Mouse (Mus musculus) hindbrain, embryonic 13.5 days (tissue): ENCODE results near the gene St3gal4. TPM values are rescaled to one million over a fixed set of nuclear protein-coding genes. Genes with fewer than 3 reads are reported as not detected.
A peak's percentile ranks its signal among the peaks of the same experiment; 100 is the strongest.

ENCODE experiments used
- ATAC-seq: fragments of 200-750 bp; cut with Nextera tagmentation; 2 replicates; pipeline ENCODE4 v1.8.0; 2017; ENCODE audit warnings: moderate TSS enrichment; ENCODE audit not compliant: low FRiP score
- H3K27ac ChIP-seq: fragments of 300-500 bp; sonication (generic); 2 replicates; pipeline ENCODE4 v1.5.1; 2015; ENCODE audit warnings: inconsistent platforms, mild to moderate bottlenecking, moderate library complexity
- H3K27me3 ChIP-seq: fragments of 300-500 bp; sonication (generic); 2 replicates; pipeline ENCODE4 v1.6.1; 2015; ENCODE audit warnings: mild to moderate bottlenecking, inconsistent platforms
- H3K36me3 ChIP-seq: fragments of 300-500 bp; sonication (generic); 2 replicates; pipeline ENCODE4 v1.6.1; 2015; ENCODE audit warnings: mild to moderate bottlenecking, inconsistent platforms
- H3K4me1 ChIP-seq: fragments of 300-500 bp; sonication (generic); replicated peaks from 2 replicates; pipeline ENCODE4 v1.6.1; 2015; ENCODE audit warnings: inconsistent platforms
- H3K4me2 ChIP-seq: fragments of 300-500 bp; sonication (generic); 2 replicates; pipeline ENCODE4 v1.6.1; 2015; ENCODE audit warnings: inconsistent platforms, mild to moderate bottlenecking, moderate library complexity
- H3K4me3 ChIP-seq: fragments of 300-500 bp; sonication (generic); 2 replicates; pipeline ENCODE4 v1.5.1; 2015; ENCODE audit warnings: mild to moderate bottlenecking, inconsistent platforms
- H3K9ac ChIP-seq: fragments of 300-500 bp; sonication (generic); 2 replicates; pipeline ENCODE4 v1.6.1; 2015; ENCODE audit warnings: mild to moderate bottlenecking, inconsistent platforms
- H3K9me3 ChIP-seq: fragments of 300-500 bp; sonication (generic); 2 replicates; pipeline ENCODE4 v1.6.1; 2016; ENCODE audit warnings: inconsistent platforms
- WGBS: fragments of 180-500 bp; shearing (Covaris S2); methylation state at CpG from one replicate; pipeline ENCODE4 v1.1.7; 2015; 5-methylcytosine and 5-hydroxymethylcytosine counted together
- polyA plus RNA-seq: library from polyadenylated mRNA; unstranded; fragments of >200 nt; fragmentation: Nextera tagmentation; extraction: Ambion mirVana; gene quantifications from 2 replicates; pipeline ENCODE4 v1.2.1, GENCODE M21; 2015

Gene St3gal4
- polyA plus RNA-seq = 9.8 and 11.1 TPM in 2 replicates

GRCm38 (mm10) chr9:35119168-35119567 lies at the start of gene St3gal4:
Gene St3gal4 (minus strand): TSS chr9:35119268.
- no peaks in the 10 kb centered on the region for H3K27me3 ChIP-seq
- no peak within 1 kb of the TSS for H3K4me2 ChIP-seq
- 85% methylated on average over 6 of the region's 6 CpGs for whole genome bisulfite sequencing
- H3K27ac ChIP-seq = no peak within 1 kb of the TSS
- no peaks in the 10 kb centered on the region for H3K9me3 ChIP-seq
- no peak within 1 kb of the TSS for H3K4me3 ChIP-seq
- no peak within 1 kb of the TSS for H3K9ac ChIP-seq
- ATAC-seq = no peak
- peaks cover 22% of the 10 kb centered on the region for H3K4me1 ChIP-seq
- H3K36me3 ChIP-seq = peaks cover 6% of the 10 kb centered on the region

GRCm38 (mm10) chr9:35166798-35167635 lies 47.9 kb upstream of the St3gal4 start:
- ATAC-seq = peak; percentile 57

GRCm38 (mm10) chr9:35166144-35166797 lies 47.2 kb upstream of the St3gal4 start:
- 21% methylated on average over 3 of the region's 3 CpGs for WGBS
- H3K9ac ChIP-seq = peak overlapping the region; percentile 49; the same call in 1 of the 2 replicates
- peaks cover 9% of the 10 kb centered on the region for H3K4me1 ChIP-seq
- H3K27ac ChIP-seq = no peak overlapping the region
- no peak overlapping the region for H3K4me2 ChIP-seq
- H3K36me3 ChIP-seq = peaks cover 23% of the 10 kb centered on the region
- no peaks in the 10 kb centered on the region for H3K27me3 ChIP-seq
- no peak overlapping the region for H3K4me3 ChIP-seq
- ATAC-seq = peak; percentile 67
- no peaks in the 10 kb centered on the region for H3K9me3 ChIP-seq

More at GRCm38 (mm10) chr9:35166798-35167635, 47.9 kb upstream of the St3gal4 start:
- Histone ChIP-seq H3K9ac (peak overlapping the region; percentile 49; the same call in 1 of the 2 replicates), H3K27ac (no peak overlapping the region), H3K36me3 (peaks cover 23% of the 10 kb centered on the region), H3K9me3 (no peaks in the 10 kb centered on the region), H3K27me3 (no peaks in the 10 kb centered on the region), H3K4me1 (peaks cover 9% of the 10 kb centered on the region), H3K4me3 (no peak overlapping the region), H3K4me2 (no peak overlapping the region)
- WGBS = 18% methylated on average over 9 of the region's 9 CpGs

- Histone ChIP-seq H3K9ac (no peak overlapping the region), H3K4me2 (no peak overlapping the region), H3K4me3 (no peak overlapping the region), H3K36me3 (peaks cover 10% of the 10 kb centered on the region), H3K27ac (no peak overlapping the region), H3K4me1 (peaks cover 9% of the 10 kb centered on the region), H3K27me3 (no peaks in the 10 kb centered on the region), H3K9me3 (no peaks in the 10 kb centered on the region)
- 93% methylated on average over 5 of the region's 5 CpGs for WGBS
- ATAC-seq = no peak
Observed at GRCm38 (mm10) chr9:35164142-35164874, 45.2 kb upstream of the St3gal4 start.

- ATAC-seq = no peak
- Histone ChIP-seq H3K4me2 (no peak overlapping the region), H3K4me3 (no peak overlapping the region), H3K27ac (no peak overlapping the region), H3K27me3 (no peaks in the 10 kb centered on the region), H3K9ac (no peak overlapping the region), H3K9me3 (no peaks in the 10 kb centered on the region), H3K4me1 (peaks cover 9% of the 10 kb centered on the region), H3K36me3 (peaks cover 7% of the 10 kb centered on the region; the same call in 1 of the 2 replicates)
- WGBS = 93% methylated on average over 11 of the region's 11 CpGs
Observed at GRCm38 (mm10) chr9:35163011-35163690, 44.1 kb upstream of the St3gal4 start.

GRCm38 (mm10) chr9:35161721-35162120 lies 42.7 kb upstream of the St3gal4 start:
- H3K9me3 ChIP-seq = no peaks in the 10 kb centered on the region
- H3K27me3 ChIP-seq = no peaks in the 10 kb centered on the region
- no peak overlapping the region for H3K27ac ChIP-seq
- H3K9ac ChIP-seq = no peak overlapping the region
- H3K36me3 ChIP-seq = peaks cover 7% of the 10 kb centered on the region; the same call in 1 of the 2 replicates
- WGBS = 89% methylated on average over 7 of the region's 7 CpGs
- no peak for ATAC-seq
- peaks cover 4% of the 10 kb centered on the region for H3K4me1 ChIP-seq
- no peak overlapping the region for H3K4me3 ChIP-seq
- no peak overlapping the region for H3K4me2 ChIP-seq

GRCm38 (mm10) chr9:35160662-35161061 lies 41.6 kb upstream of the St3gal4 start:
- H3K4me1 ChIP-seq = no peaks in the 10 kb centered on the region
- H3K36me3 ChIP-seq = peaks cover 7% of the 10 kb centered on the region; the same call in 1 of the 2 replicates
- no peak overlapping the region for H3K9ac ChIP-seq
- H3K4me2 ChIP-seq = no peak overlapping the region
- WGBS = 84% methylated on average over 2 of the region's 2 CpGs
- ATAC-seq = no peak
- H3K27ac ChIP-seq = no peak overlapping the region
- H3K9me3 ChIP-seq = no peaks in the 10 kb centered on the region
- H3K4me3 ChIP-seq = no peak overlapping the region
- no peaks in the 10 kb centered on the region for H3K27me3 ChIP-seq

- WGBS = 82% methylated on average over 3 of the region's 3 CpGs
- Histone ChIP-seq H3K9me3 (no peaks in the 10 kb centered on the region), H3K9ac (no peak overlapping the region), H3K27me3 (no peaks in the 10 kb centered on the region), H3K4me1 (no peaks in the 10 kb centered on the region), H3K4me2 (no peak overlapping the region), H3K36me3 (peaks cover 5% of the 10 kb centered on the region; the same call in 1 of the 2 replicates), H3K27ac (no peak overlapping the region), H3K4me3 (no peak overlapping the region)
- ATAC-seq = no peak
Observed at GRCm38 (mm10) chr9:35158477-35158876, 39.4 kb upstream of the St3gal4 start.

- H3K9ac ChIP-seq = no peak overlapping the region
- H3K4me3 ChIP-seq = no peak overlapping the region
- no peak overlapping the region for H3K27ac ChIP-seq
- H3K4me1 ChIP-seq = no peaks in the 10 kb centered on the region
- no peaks in the 10 kb centered on the region for H3K9me3 ChIP-seq
- WGBS = 90% methylated on average over 4 of the region's 4 CpGs
- ATAC-seq = no peak
- no peaks in the 10 kb centered on the region for H3K36me3 ChIP-seq
- no peaks in the 10 kb centered on the region for H3K27me3 ChIP-seq
- H3K4me2 ChIP-seq = no peak overlapping the region
Observed at GRCm38 (mm10) chr9:35156862-35157261, 37.8 kb upstream of the St3gal4 start.

- WGBS = 97% methylated on average over 5 of the region's 5 CpGs
- H3K9me3 ChIP-seq = no peaks in the 10 kb centered on the region
- no peaks in the 10 kb centered on the region for H3K36me3 ChIP-seq
- H3K27me3 ChIP-seq = no peaks in the 10 kb centered on the region
- ATAC-seq = no peak
- no peak overlapping the region for H3K4me3 ChIP-seq
- no peaks in the 10 kb centered on the region for H3K4me1 ChIP-seq
- H3K4me2 ChIP-seq = no peak overlapping the region
- no peak overlapping the region for H3K27ac ChIP-seq
- no peak overlapping the region for H3K9ac ChIP-seq
Observed at GRCm38 (mm10) chr9:35156002-35156710, 37.1 kb upstream of the St3gal4 start.

GRCm38 (mm10) chr9:35152923-35153322 lies 33.9 kb upstream of the St3gal4 start:
- ATAC-seq = no peak
- WGBS = 93% methylated on average over 1 of the region's 1 CpGs

More at GRCm38 (mm10) chr9:35152923-35153322, 33.9 kb upstream of the St3gal4 start:
- no peaks in the 10 kb centered on the region for H3K36me3 ChIP-seq
- no peaks in the 10 kb centered on the region for H3K27me3 ChIP-seq
- no peak overlapping the region for H3K4me3 ChIP-seq
- H3K4me1 ChIP-seq = no peaks in the 10 kb centered on the region
- no peak overlapping the region for H3K27ac ChIP-seq
- H3K4me2 ChIP-seq = no peak overlapping the region
- H3K9me3 ChIP-seq = no peaks in the 10 kb centered on the region
- H3K9ac ChIP-seq = no peak overlapping the region
